16 mouse cellular contexts compared by ENCODE assay signal in the genomic region with DNA sequence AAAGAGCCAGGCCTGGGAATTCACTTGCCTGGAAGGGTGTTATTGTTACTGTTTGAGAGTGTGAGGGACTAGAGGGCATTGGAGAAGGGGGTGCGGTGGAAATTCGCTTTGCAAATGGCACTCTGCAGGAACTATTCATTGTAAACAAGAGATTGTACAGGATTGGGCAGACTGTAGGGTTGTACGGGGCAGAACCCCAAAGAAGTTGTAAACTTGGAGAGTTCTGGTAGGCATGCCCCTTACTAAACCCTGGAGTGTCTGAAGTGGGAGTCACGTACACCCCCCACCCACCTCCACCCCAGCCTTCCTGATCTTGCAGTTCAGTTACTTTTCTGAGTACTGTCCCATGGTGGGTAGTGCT.
DNase-seq lines count a peak whose midpoint lies in the region; ATAC-seq lines count a peak whose summit lies in the region.
"Had no signal": no experiment of that assay in that cellular context is flagged by ENCODE, and none has a peak within 500 bp of the region (broad histone marks: within the 10 kb centered on the region; RNA-seq: fewer than 3 reads in every experiment).

No protein-coding gene starts in this region.

- no peaks in the 10 kb centered on the region for H3K36me3 ChIP-seq in limb, embryonic 11.5 days (ENCODE audit: control insufficient read depth, insufficient read depth, low read length)
- H3K36me3 ChIP-seq in limb, embryonic 10.5 days, result no peaks in the 10 kb centered on the region
- H3K36me3 ChIP-seq in forebrain, embryonic 13.5 days (ENCODE audit: poor library complexity, severe bottlenecking), result no peaks in the 10 kb centered on the region
- H3K36me3 ChIP-seq in limb, embryonic 12.5 days, result no peaks in the 10 kb centered on the region
- H3K36me3 ChIP-seq in neural tube, embryonic 13.5 days, result no peaks in the 10 kb centered on the region
- H3K36me3 ChIP-seq: heart, embryonic 15.5 days; liver, embryonic 13.5 days had no signal

- peak; percentile 20 for DNase-seq in limb, embryonic 11.5 days (ENCODE audit: low spot score)
- no peak for DNase-seq in limb, embryonic 10.5 days (ENCODE audit: low spot score)
- no peak for DNase-seq in right cerebral cortex, adult 2 months (ENCODE audit: low spot score in 2 of 2)
- DNase-seq in left cerebral cortex, adult 8-10 months (ENCODE audit: low spot score in 2 of 2), result no peak
- DNase-seq: adrenal gland, postnatal 10 days; heart, adult 18-20 months; kidney, adult 9 months; layer of hippocampus, adult 9-11 months; liver, embryonic 13.5 days; thymus, adult 18-20 months had no signal

- H3K4me3 ChIP-seq in limb, embryonic 11.5 days (ENCODE audit: low read depth, low read length), result no peak overlapping the region
- no peak overlapping the region for H3K4me3 ChIP-seq in limb, embryonic 10.5 days
- no peak overlapping the region for H3K4me3 ChIP-seq in forebrain, embryonic 13.5 days
- no peak overlapping the region for H3K4me3 ChIP-seq in limb, embryonic 12.5 days (replicated peaks)
- H3K4me3 ChIP-seq in neural tube, embryonic 13.5 days, result no peak overlapping the region
- H3K4me3 ChIP-seq: heart, embryonic 15.5 days; liver, embryonic 13.5 days; megakaryocyte, embryonic 14.5 days had no signal

- no peaks in the 10 kb centered on the region for H3K27me3 ChIP-seq in limb, embryonic 11.5 days (ENCODE audit: control insufficient read depth, insufficient read depth, low read length)
- H3K27me3 ChIP-seq in limb, embryonic 10.5 days (ENCODE audit: low read depth, poor library complexity, severe bottlenecking), result peaks cover 13% of the 10 kb centered on the region; the same call in 1 of the 2 replicates
- no peaks in the 10 kb centered on the region for H3K27me3 ChIP-seq in forebrain, embryonic 13.5 days
- H3K27me3 ChIP-seq in limb, embryonic 12.5 days, result 0 out of 2 replicates have a peak, but pooled peaks cover 2% of the 10 kb centered on the region
- H3K27me3 ChIP-seq in neural tube, embryonic 13.5 days, result no peaks in the 10 kb centered on the region
- H3K27me3 ChIP-seq: heart, embryonic 15.5 days; liver, embryonic 13.5 days; megakaryocyte, embryonic 14.5 days had no signal

- no peak overlapping the region for H3K27ac ChIP-seq in limb, embryonic 11.5 days (replicated peaks; ENCODE audit: low read depth, low read length)
- H3K27ac ChIP-seq in limb, embryonic 10.5 days, result no peak overlapping the region
- no peak overlapping the region; the same call in 1 of the 2 replicates for H3K27ac ChIP-seq in forebrain, embryonic 13.5 days
- H3K27ac ChIP-seq in limb, embryonic 12.5 days, result no peak overlapping the region
- H3K27ac ChIP-seq in neural tube, embryonic 13.5 days (replicated peaks), result peak overlapping the region; percentile 63
- H3K27ac ChIP-seq: heart, embryonic 15.5 days; liver, embryonic 13.5 days had no signal

- no peak overlapping the region for H3K4me2 ChIP-seq in limb, embryonic 11.5 days (ENCODE audit: low read depth, severe bottlenecking)
- no peak overlapping the region for H3K4me2 ChIP-seq in forebrain, embryonic 13.5 days
- H3K4me2 ChIP-seq in limb, embryonic 12.5 days, result no peak overlapping the region
- H3K4me2 ChIP-seq in neural tube, embryonic 13.5 days, result no peak overlapping the region
- H3K4me2 ChIP-seq: heart, embryonic 15.5 days; liver, embryonic 13.5 days had no signal

- H3K9ac ChIP-seq in limb, embryonic 11.5 days (ENCODE audit: low read length), result no peak overlapping the region
- H3K9ac ChIP-seq in forebrain, embryonic 13.5 days, result no peak overlapping the region; the same call in 1 of the 2 replicates
- H3K9ac ChIP-seq in limb, embryonic 12.5 days (replicated peaks), result no peak overlapping the region
- no peak overlapping the region for H3K9ac ChIP-seq in neural tube, embryonic 13.5 days
- H3K9ac ChIP-seq: heart, embryonic 15.5 days; liver, embryonic 13.5 days had no signal

- 37% methylated on average over 4 of the region's 4 CpGs for WGBS in limb, embryonic 11.5 days
- 35% methylated on average over 4 of the region's 4 CpGs for WGBS in limb, embryonic 10.5 days
- whole genome bisulfite sequencing in forebrain, embryonic 13.5 days, result 34% methylated on average over 4 of the region's 4 CpGs
- 41% methylated on average over 4 of the region's 4 CpGs for WGBS in limb, embryonic 12.5 days
- 20% methylated on average over 4 of the region's 4 CpGs for WGBS in neural tube, embryonic 13.5 days

- ATAC-seq in limb, embryonic 11.5 days (ENCODE audit: insufficient number of reproducible peaks, low FRiP score, low TSS enrichment, low read depth), result no peak
- peak; percentile 45; the same call in 1 of the 2 replicates for ATAC-seq in forebrain, embryonic 13.5 days
- ATAC-seq in limb, embryonic 12.5 days (ENCODE audit: insufficient number of reproducible peaks, insufficient read depth, low FRiP score, low TSS enrichment, low read depth), result 0 out of 2 replicates have a peak, but pooled peaks have one; percentile 26
- ATAC-seq in neural tube, embryonic 13.5 days (ENCODE audit: low read depth), result peak; percentile 73; the same call in 1 of the 2 replicates
- ATAC-seq: CD4-positive, CD25-positive, alpha-beta regulatory T cell, adult 4 months had no signal

- no peaks in the 10 kb centered on the region for H3K4me1 ChIP-seq in limb, embryonic 11.5 days (ENCODE audit: control insufficient read depth, insufficient read depth, low read length)
- peaks cover 20% of the 10 kb centered on the region for H3K4me1 ChIP-seq in limb, embryonic 10.5 days
- peaks cover 14% of the 10 kb centered on the region for H3K4me1 ChIP-seq in forebrain, embryonic 13.5 days
- H3K4me1 ChIP-seq in limb, embryonic 12.5 days (replicated peaks), result no peaks in the 10 kb centered on the region; the same call in 1 of the 2 replicates
- H3K4me1 ChIP-seq in neural tube, embryonic 13.5 days (replicated peaks), result peaks cover 15% of the 10 kb centered on the region
- H3K4me1 ChIP-seq: heart, embryonic 15.5 days; liver, embryonic 13.5 days; megakaryocyte, embryonic 14.5 days had no signal

- H3K9me3 ChIP-seq in limb, embryonic 11.5 days (ENCODE audit: control insufficient read depth, low read length), result no peaks in the 10 kb centered on the region
- no peaks in the 10 kb centered on the region for H3K9me3 ChIP-seq in limb, embryonic 10.5 days (replicated peaks)
- H3K9me3 ChIP-seq in forebrain, embryonic 13.5 days (replicated peaks), result no peaks in the 10 kb centered on the region
- no peaks in the 10 kb centered on the region for H3K9me3 ChIP-seq in limb, embryonic 12.5 days
- H3K9me3 ChIP-seq in neural tube, embryonic 13.5 days, result no peaks in the 10 kb centered on the region
- H3K9me3 ChIP-seq: heart, embryonic 15.5 days; liver, embryonic 13.5 days had no signal
